Mouse (Mus musculus) bone marrow, adult 2 months (tissue): ENCODE results near the gene B3galt1.

Experiments
- CTCF ChIP-seq: fragments of 200-500 bp; IDR thresholded peaks from 2 replicates; pipeline ENCODE4 v1.5.1; 2011; ENCODE audit warnings: low read length, control low read depth; ENCODE audit not compliant: control insufficient read depth, insufficient read depth
- POLR2A ChIP-seq: fragments of 200-500 bp; IDR thresholded peaks from 2 replicates; pipeline ENCODE4 v1.6.1; 2011; ENCODE audit warnings: low read depth, mild to moderate bottlenecking, control low read depth, low read length, borderline replicate concordance; ENCODE audit not compliant: control insufficient read depth

DNA sequence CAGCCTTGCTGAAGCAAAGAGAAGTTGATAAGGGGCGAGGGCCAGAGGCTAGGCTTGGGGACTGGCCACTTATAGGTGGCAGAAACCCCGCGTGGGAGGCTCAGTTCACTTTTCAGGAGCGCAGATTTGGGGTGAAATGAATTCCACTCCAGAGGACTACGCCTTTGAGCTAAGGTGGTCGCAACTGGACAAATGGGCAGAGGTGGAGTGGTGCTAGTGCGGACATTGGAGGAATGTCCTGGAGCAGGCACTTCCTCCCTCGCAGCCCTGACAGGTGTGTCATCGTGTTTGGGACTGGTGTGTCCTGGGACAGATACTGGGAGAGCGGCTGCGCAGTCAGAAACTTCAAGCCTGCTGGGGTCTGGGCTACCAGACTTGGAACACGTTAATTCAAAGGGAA lies 895 bp downstream of the B3galt1 start:
- TF ChIP-seq POLR2A (no peak), CTCF (no peak)
